Mouse (Mus musculus) myocyte (in vitro differentiated cells): Measurements from ENCODE around the gene Tubgcp4. TPM values are rescaled to one million over a fixed set of nuclear protein-coding genes. Genes with fewer than 3 reads are reported as not detected.

Source experiments
- H3K27me3 ChIP-seq: one replicate; pipeline ENCODE4 v1.6.1; 2011; ENCODE audit not compliant: control insufficient read depth, insufficient read depth, insufficient read length
- H3K36me3 ChIP-seq: one replicate; pipeline ENCODE4 v1.6.1; 2011; ENCODE audit not compliant: control insufficient read depth, insufficient read depth
- H3K4me2 ChIP-seq: one replicate; pipeline ENCODE4 v1.6.1; 2011; ENCODE audit warnings: low read depth, control low read depth
- H3K4me3 ChIP-seq: one replicate; pipeline ENCODE4 v1.5.1; 2011; ENCODE audit warnings: mild to moderate bottlenecking, control low read depth, moderate library complexity
- H3K79me2 ChIP-seq: one replicate; pipeline ENCODE4 v1.6.1; 2011; ENCODE audit not compliant: control insufficient read depth, insufficient read depth
- H3ac ChIP-seq: one replicate; pipeline ENCODE4 v1.6.1; 2011; ENCODE audit not compliant: control insufficient read depth, insufficient read length
- CEBPB ChIP-seq: IDR thresholded peaks from 2 replicates; pipeline ENCODE4 v1.6.1; 2011; ENCODE audit warnings: mild to moderate bottlenecking, moderate library complexity; ENCODE audit not compliant: poor library complexity, insufficient read depth, severe bottlenecking
- E2F4 ChIP-seq: IDR thresholded peaks from one replicate; pipeline ENCODE4 v1.6.1; 2011; ENCODE audit warnings: mild to moderate bottlenecking, control low read depth, moderate library complexity; ENCODE audit not compliant: insufficient read depth
- MAX ChIP-seq: IDR thresholded peaks from one replicate; pipeline ENCODE4 v1.6.1; 2011; ENCODE audit warnings: low read depth, mild to moderate bottlenecking, control low read depth
- MYOD1 ChIP-seq, 3 experiments: IDR thresholded peaks; one replicate each; pipeline ENCODE4 v1.6.1; 2011; ENCODE audit warnings: control low read depth in 2 of 3, low read depth in 2 of 3, mild to moderate bottlenecking in 2 of 3, moderate library complexity in 1 of 3; ENCODE audit not compliant: insufficient read length in 2 of 3, control insufficient read depth in 1 of 3
- MYOG ChIP-seq, 3 experiments: IDR thresholded peaks; one replicate each; pipeline ENCODE4 v1.6.1; 2011; ENCODE audit warnings: control low read depth in 2 of 3, low read depth in 2 of 3, mild to moderate bottlenecking in 2 of 3; ENCODE audit not compliant: insufficient read length in 2 of 3, control insufficient read depth in 1 of 3, insufficient read depth in 1 of 3
- POLR2A ChIP-seq: IDR thresholded peaks from one replicate; pipeline ENCODE4 v1.6.1; 2011; ENCODE audit warnings: low read depth, mild to moderate bottlenecking, control low read depth, moderate library complexity; ENCODE audit not compliant: insufficient read length
- POLR2AphosphoS2 ChIP-seq: IDR thresholded peaks from one replicate; pipeline ENCODE4 v1.6.1; 2011; ENCODE audit warnings: low read depth, control low read depth; ENCODE audit not compliant: insufficient read length
- REST ChIP-seq: IDR thresholded peaks from one replicate; pipeline ENCODE4 v1.6.1; 2011; ENCODE audit warnings: mild to moderate bottlenecking, control low read depth, moderate library complexity; ENCODE audit not compliant: insufficient read depth, insufficient read length
- SRF ChIP-seq: IDR thresholded peaks from one replicate; pipeline ENCODE4 v1.6.1; 2011; ENCODE audit warnings: low read depth; ENCODE audit not compliant: control insufficient read depth, insufficient read length
- TCF12 ChIP-seq: IDR thresholded peaks from one replicate; pipeline ENCODE4 v1.6.1; 2011; ENCODE audit warnings: mild to moderate bottlenecking, control low read depth; ENCODE audit not compliant: poor library complexity, insufficient read depth, severe bottlenecking
- TCF3 ChIP-seq: IDR thresholded peaks from one replicate; pipeline ENCODE4 v1.6.1; 2011; ENCODE audit warnings: low read depth, control low read depth; ENCODE audit not compliant: insufficient read length
- USF1 ChIP-seq: IDR thresholded peaks from one replicate; pipeline ENCODE4 v1.6.1; 2011; ENCODE audit warnings: low read depth, mild to moderate bottlenecking, control low read depth, moderate library complexity
- polyA plus RNA-seq: library from polyadenylated mRNA; unstranded; fragments of >200 nt; fragmentation: generic; extraction: Trizol; gene quantifications from one replicate; pipeline ENCODE4 v1.2.1, GENCODE M21; 2012; ENCODE audit warnings: missing spikeins

The Tubgcp4 gene
- polyA plus RNA-seq, 1 experiment, result 12.7 TPM

DNA sequence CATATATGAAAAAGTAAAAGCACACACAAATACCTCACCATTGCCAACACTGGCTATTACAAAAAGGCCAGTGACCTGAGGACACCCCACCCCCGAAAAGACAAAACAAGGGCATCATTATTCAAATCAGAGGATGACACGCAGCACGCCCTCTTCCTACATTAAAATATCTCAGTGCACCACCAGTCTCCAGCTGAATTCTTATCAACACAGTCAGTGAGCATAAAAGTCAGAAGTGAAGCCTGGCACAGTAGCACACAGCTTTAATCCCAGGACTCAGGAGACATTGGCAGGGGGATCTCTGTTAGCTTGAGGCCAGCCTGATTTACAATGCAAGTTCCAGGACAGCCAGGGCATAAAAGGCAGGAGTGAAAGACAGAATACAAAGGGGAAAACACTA is 36.1 kb downstream of the Tubgcp4 start:
- no peaks in the 10 kb centered on the region for H3K27me3 ChIP-seq
- no peak overlapping the region for H3K4me3 ChIP-seq
- H3ac ChIP-seq, result no peak overlapping the region
- no peak overlapping the region for H3K4me2 ChIP-seq
- no peaks in the 10 kb centered on the region for H3K79me2 ChIP-seq
- TF ChIP-seq POLR2A (no peak), POLR2AphosphoS2 (no peak), SRF (no peak), TCF3 (no peak), CEBPB (no peak), MYOG (IDR thresholded peaks at IDR 0.05; ENCODE audit: control insufficient read depth in 1 of 3, insufficient read depth in 1 of 3, insufficient read length in 2 of 3, low read depth in 2 of 3) (no peak), E2F4 (no peak), MAX (no peak), MYOD1 (IDR thresholded peaks at IDR 0.05; ENCODE audit: control insufficient read depth in 1 of 3, insufficient read length in 2 of 3, low read depth in 2 of 3) (no peak), USF1 (no peak), TCF12 (no peak), REST (no peak)
- H3K36me3 ChIP-seq, result peaks cover 61% of the 10 kb centered on the region

DNA sequence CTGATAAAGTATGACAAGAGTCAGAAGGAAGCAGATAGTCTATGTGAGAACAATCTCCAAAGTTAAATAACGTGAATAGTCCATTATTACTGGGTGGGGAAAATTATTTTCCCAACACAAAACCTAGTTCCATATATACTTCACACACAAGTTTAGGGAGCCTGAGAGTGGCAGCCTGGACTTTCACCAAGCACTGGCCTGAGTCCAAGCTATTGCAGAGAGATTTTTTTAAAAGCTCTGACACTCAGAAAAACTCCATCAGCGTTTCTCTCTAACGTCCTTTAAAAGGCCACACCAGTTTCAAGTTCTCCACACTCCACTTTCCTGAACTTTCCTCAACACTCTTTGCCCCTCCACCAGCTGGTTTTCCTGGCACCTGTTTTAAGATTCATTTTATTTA is 44.0 kb downstream of the Tubgcp4 start:
- Histone ChIP-seq H3ac (no peak overlapping the region), H3K79me2 (no peaks in the 10 kb centered on the region), H3K36me3 (peaks cover 24% of the 10 kb centered on the region), H3K27me3 (no peaks in the 10 kb centered on the region), H3K4me2 (no peak overlapping the region), H3K4me3 (no peak overlapping the region)
- TF ChIP-seq CEBPB (no peak), TCF12 (no peak), POLR2AphosphoS2 (no peak), MAX (no peak), TCF3 (no peak), SRF (no peak), E2F4 (no peak), MYOD1 (IDR thresholded peaks at IDR 0.05; ENCODE audit: control insufficient read depth in 1 of 3, insufficient read length in 2 of 3, low read depth in 2 of 3) (no peak), POLR2A (no peak), MYOG (IDR thresholded peaks at IDR 0.05; ENCODE audit: control insufficient read depth in 1 of 3, insufficient read depth in 1 of 3, insufficient read length in 2 of 3, low read depth in 2 of 3) (no peak), USF1 (no peak), REST (no peak)

DNA sequence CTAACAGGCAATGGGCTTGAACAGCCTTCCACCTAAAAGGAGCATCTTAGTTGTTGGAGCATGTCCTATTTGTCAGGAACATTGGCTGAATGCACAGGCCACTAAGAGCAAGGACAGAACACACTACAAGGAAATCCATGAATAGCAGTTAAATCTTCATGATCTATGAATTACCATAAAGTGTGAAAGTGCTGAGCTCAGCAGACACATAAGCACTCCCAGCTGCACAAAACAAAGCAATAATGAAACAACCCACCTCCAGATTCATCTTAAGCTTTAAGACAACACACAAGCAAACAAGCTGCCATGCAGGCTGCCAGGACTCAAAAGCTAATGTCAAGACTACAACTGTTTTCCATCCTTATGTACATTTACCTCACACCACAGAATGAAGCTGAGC is 48.7 kb downstream of the Tubgcp4 start:
- H3K79me2 ChIP-seq, result no peaks in the 10 kb centered on the region
- no peaks in the 10 kb centered on the region for H3K27me3 ChIP-seq
- TF ChIP-seq TCF12 (no peak), MAX (no peak), REST (no peak), TCF3 (no peak), E2F4 (no peak)
- no peak overlapping the region for H3K4me3 ChIP-seq
- H3K4me2 ChIP-seq, result no peak overlapping the region
- H3K36me3 ChIP-seq, result peaks cover 17% of the 10 kb centered on the region
- H3ac ChIP-seq, result no peak overlapping the region

DNA sequence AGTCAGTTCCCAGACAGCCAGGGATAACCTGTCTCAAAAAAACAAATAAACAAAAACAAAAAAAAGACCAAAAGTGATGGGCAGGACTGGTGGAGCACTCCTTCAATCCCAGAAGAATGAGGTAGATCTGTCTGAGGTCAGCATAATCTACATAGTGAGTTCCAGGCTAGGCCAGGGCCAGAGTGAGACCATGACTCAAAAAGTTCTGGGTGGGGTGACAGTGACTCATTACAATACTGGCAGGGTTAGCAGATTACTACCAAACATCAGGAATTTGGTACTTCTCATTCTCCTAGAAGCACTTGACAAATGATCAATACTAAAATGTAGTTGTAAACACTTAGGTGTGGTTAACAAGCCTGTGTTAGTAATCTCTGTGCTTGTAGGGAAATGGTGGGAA is 49.5 kb downstream of the Tubgcp4 start:
- Histone ChIP-seq H3K79me2 (no peaks in the 10 kb centered on the region), H3K4me3 (no peak overlapping the region), H3K4me2 (no peak overlapping the region), H3ac (no peak overlapping the region), H3K36me3 (peaks cover 13% of the 10 kb centered on the region), H3K27me3 (no peaks in the 10 kb centered on the region)
- no peak for TF ChIP-seq POLR2AphosphoS2
- no peak for TF ChIP-seq TCF3
- TF ChIP-seq CEBPB, result no peak
- no peak for TF ChIP-seq MYOD1 (IDR thresholded peaks at IDR 0.05; ENCODE audit: control insufficient read depth in 1 of 3, insufficient read length in 2 of 3, low read depth in 2 of 3)
- TF ChIP-seq POLR2A, result no peak
- TF ChIP-seq REST, result no peak
- no peak for TF ChIP-seq SRF
- no peak for TF ChIP-seq USF1

DNA sequence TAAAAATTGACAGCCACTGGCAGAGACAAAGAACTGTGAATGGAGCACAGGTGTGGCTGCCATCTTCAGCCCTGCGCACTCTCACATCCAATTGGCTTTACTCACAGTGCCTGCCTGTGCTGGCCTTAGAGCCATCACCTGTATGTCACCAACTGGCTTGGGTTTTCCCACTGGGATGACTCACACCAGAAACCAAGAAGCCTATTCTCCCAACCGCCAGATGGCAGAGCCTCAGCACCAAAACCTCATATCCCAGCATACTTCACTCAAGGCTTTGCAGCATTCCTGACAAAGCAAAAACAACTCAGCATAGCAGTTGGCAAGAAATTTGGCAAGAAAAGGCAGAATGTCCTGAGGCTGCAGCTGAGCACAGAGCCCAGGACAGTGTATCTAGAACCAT is 52.6 kb downstream of the Tubgcp4 start:
- Histone ChIP-seq H3K4me3 (no peak overlapping the region), H3K27me3 (no peaks in the 10 kb centered on the region), H3K79me2 (no peaks in the 10 kb centered on the region), H3K4me2 (no peak overlapping the region), H3ac (no peak overlapping the region), H3K36me3 (peaks cover 27% of the 10 kb centered on the region)
- TF ChIP-seq MYOD1 (IDR thresholded peaks at IDR 0.05; ENCODE audit: control insufficient read depth in 1 of 3, insufficient read length in 2 of 3, low read depth in 2 of 3) (no peak), SRF (no peak), MYOG (IDR thresholded peaks at IDR 0.05; ENCODE audit: control insufficient read depth in 1 of 3, insufficient read depth in 1 of 3, insufficient read length in 2 of 3, low read depth in 2 of 3) (no peak), USF1 (no peak), TCF12 (no peak), REST (no peak), TCF3 (no peak), E2F4 (no peak), POLR2A (no peak), CEBPB (no peak), MAX (no peak), POLR2AphosphoS2 (no peak)
